Mouse (Mus musculus): ENCODE measurements around the gene Cbl.

Gene Cbl

GRCm38 (mm10) chr9:44240399-44240798 lies 6.5 kb upstream of the Cbl start, which contains the start of gene Ccdc153:
Ccdc153 (plus strand) TSS chr9:44240676.
- no peak for DNase-seq (ENCODE audit: extremely low spot score, low read depth, low spot score)

GRCm38 (mm10) chr9:44239447-44239846 lies 5.6 kb upstream of the Cbl start:
- DNase-seq (ENCODE audit: extremely low spot score, low read depth, low spot score): no peak

- DNase-seq (ENCODE audit: extremely low spot score, low read depth, low spot score): no peak
These were observed 4.8 kb upstream of the Cbl start for GRCm38 (mm10) chr9:44238501-44239190.

- no peak for DNase-seq (ENCODE audit: extremely low spot score, low read depth, low spot score)
These were observed 3.3 kb upstream of the Cbl start for GRCm38 (mm10) chr9:44237128-44237527.

GRCm38 (mm10) chr9:44236601-44237000 lies 2.8 kb upstream of the Cbl start:
- DNase-seq (ENCODE audit: extremely low spot score, low read depth, low spot score): no peak

- DNase-seq (ENCODE audit: extremely low spot score, low read depth, low spot score): no peak
These were observed 904 bp upstream of the Cbl start for GRCm38 (mm10) chr9:44234479-44235427.

- DNase-seq (ENCODE audit: extremely low spot score, low read depth, low spot score): no peak
These were observed 638 bp downstream of the Cbl start for GRCm38 (mm10) chr9:44233021-44233801.

- DNase-seq (ENCODE audit: extremely low spot score, low read depth, low spot score): no peak
These were observed 2.2 kb downstream of the Cbl start for GRCm38 (mm10) chr9:44231609-44232008.

- no peak for DNase-seq (ENCODE audit: extremely low spot score, low read depth, low spot score)
These were observed 7.9 kb downstream of the Cbl start for GRCm38 (mm10) chr9:44225993-44226392.

- no peak for DNase-seq (ENCODE audit: extremely low spot score, low read depth, low spot score)
These were observed 20.3 kb downstream of the Cbl start for GRCm38 (mm10) chr9:44213538-44213937.

- no peak for DNase-seq (ENCODE audit: extremely low spot score, low read depth, low spot score)
These were observed 21.4 kb downstream of the Cbl start for GRCm38 (mm10) chr9:44212406-44212805.

GRCm38 (mm10) chr9:44209416-44209815 lies 24.4 kb downstream of the Cbl start:
- no peak for DNase-seq (ENCODE audit: extremely low spot score, low read depth, low spot score)

GRCm38 (mm10) chr9:44207840-44208239 lies 26.0 kb downstream of the Cbl start:
- no peak for DNase-seq (ENCODE audit: extremely low spot score, low read depth, low spot score)

GRCm38 (mm10) chr9:44200458-44200857 lies 33.4 kb downstream of the Cbl start:
- DNase-seq (ENCODE audit: extremely low spot score, low read depth, low spot score): no peak

GRCm38 (mm10) chr9:44199580-44199979 lies 34.3 kb downstream of the Cbl start:
- no peak for DNase-seq (ENCODE audit: extremely low spot score, low read depth, low spot score)

GRCm38 (mm10) chr9:44199166-44199565 lies 34.7 kb downstream of the Cbl start:
- no peak for DNase-seq (ENCODE audit: extremely low spot score, low read depth, low spot score)

GRCm38 (mm10) chr9:44196354-44196753 lies 37.5 kb downstream of the Cbl start:
- DNase-seq (ENCODE audit: extremely low spot score, low read depth, low spot score): no peak

- DNase-seq (ENCODE audit: extremely low spot score, low read depth, low spot score): no peak
These were observed 39.8 kb downstream of the Cbl start for GRCm38 (mm10) chr9:44194000-44194399.

GRCm38 (mm10) chr9:44192794-44193193 lies 41.1 kb downstream of the Cbl start:
- DNase-seq (ENCODE audit: extremely low spot score, low read depth, low spot score): no peak

- DNase-seq (ENCODE audit: extremely low spot score, low read depth, low spot score): no peak
These were observed 41.5 kb downstream of the Cbl start for GRCm38 (mm10) chr9:44192312-44192711.

- no peak for DNase-seq (ENCODE audit: extremely low spot score, low read depth, low spot score)
These were observed 42.7 kb downstream of the Cbl start for GRCm38 (mm10) chr9:44191166-44191565.
